Mouse (Mus musculus) CH12.LX (cell line): Measurements from ENCODE around the gene Socs3.

ENCODE experiments used
- CHD1 ChIP-seq: IDR thresholded peaks from 2 replicates; pipeline ENCODE4 v1.6.1; 2012; ENCODE audit warnings: low read depth, low read length, improper control_type of control experiment, inconsistent platforms
- CTCF ChIP-seq, 2 experiments: IDR thresholded peaks in 1 of 2; conservative IDR thresholded peaks in 1 of 2; 2 replicates each; pipeline ENCODE4 v1.5.1; 2011 to 2012; ENCODE audit warnings: low read depth in 2 of 2, low read length in 2 of 2, improper control_type of control experiment in 1 of 2, inconsistent platforms in 1 of 2, mild to moderate bottlenecking in 1 of 2, moderate library complexity in 1 of 2
- HCFC1 ChIP-seq: IDR thresholded peaks from 2 replicates; pipeline ENCODE4 v1.6.1; 2012; ENCODE audit warnings: low read depth, mild to moderate bottlenecking, inconsistent platforms, low read length, improper control_type of control experiment
- KAT2A ChIP-seq: IDR thresholded peaks from 2 replicates; pipeline ENCODE4 v1.6.1; 2012; ENCODE audit warnings: low read length, improper control_type of control experiment, inconsistent platforms; ENCODE audit not compliant: insufficient replicate concordance
- MAFK ChIP-seq: IDR thresholded peaks from 2 replicates; pipeline ENCODE4 v1.6.1; 2011; ENCODE audit warnings: low read length, improper control_type of control experiment; ENCODE audit not compliant: insufficient replicate concordance
- NRF1 ChIP-seq: IDR thresholded peaks from 2 replicates; pipeline ENCODE4 v1.6.1; 2014; ENCODE audit warnings: low read depth, mild to moderate bottlenecking, inconsistent platforms, low read length, improper control_type of control experiment, moderate library complexity
- POLR2A ChIP-seq: IDR thresholded peaks from 2 replicates; pipeline ENCODE4 v1.6.1; 2011; ENCODE audit warnings: low read depth, mild to moderate bottlenecking, improper control_type of control experiment, low read length
- TBP ChIP-seq: conservative IDR thresholded peaks from 2 replicates; pipeline ENCODE4 v1.6.1; 2011; ENCODE audit warnings: low read depth, low read length, improper control_type of control experiment
- UBTF ChIP-seq: IDR thresholded peaks from 2 replicates; pipeline ENCODE4 v1.6.1; 2012; ENCODE audit warnings: low read depth, mild to moderate bottlenecking, inconsistent platforms, low read length, improper control_type of control experiment, moderate library complexity

- no peak for TF ChIP-seq NRF1
- TF ChIP-seq CHD1, result no peak
- TF ChIP-seq MAFK, result no peak
- no peak for TF ChIP-seq CTCF (conservative IDR thresholded peaks at IDR 0.05 in 1 of 2, IDR thresholded peaks at IDR 0.05 in 1 of 2; ENCODE audit: low read depth in 2 of 2, low read length in 2 of 2)
- TF ChIP-seq HCFC1, result no peak
- no peak for TF ChIP-seq POLR2A
- TF ChIP-seq UBTF, result no peak
- no peak for TF ChIP-seq TBP
- no peak for TF ChIP-seq KAT2A
These were observed 30.0 kb downstream of the Socs3 start for GRCm38 (mm10) chr11:117939741-117940285.
